Mouse (Mus musculus) liver, embryonic 15.5 days (tissue): ENCODE measurements around the gene Atp7b. TPM values are rescaled to one million over a fixed set of nuclear protein-coding genes. Genes with fewer than 3 reads are reported as not detected.

Experiments
- ATAC-seq: fragments of 200-750 bp; cut with Nextera tagmentation; 2 replicates; pipeline ENCODE4 v1.8.0; 2017; ENCODE audit warnings: moderate number of reproducible peaks, mild to moderate bottlenecking, moderate library complexity; ENCODE audit not compliant: insufficient read depth
- H3K27ac ChIP-seq: fragments of 300-500 bp; sonication (generic); replicated peaks from 2 replicates; pipeline ENCODE4 v1.5.1; 2015; ENCODE audit warnings: mild to moderate bottlenecking, inconsistent platforms
- H3K27me3 ChIP-seq: fragments of 300-500 bp; sonication (generic); 2 replicates; pipeline ENCODE4 v1.6.1; 2015; ENCODE audit warnings: mild to moderate bottlenecking, inconsistent platforms
- H3K36me3 ChIP-seq: fragments of 300-500 bp; sonication (generic); replicated peaks from 2 replicates; pipeline ENCODE4 v1.6.1; 2015; ENCODE audit warnings: moderate library complexity, mild to moderate bottlenecking, inconsistent platforms
- H3K4me1 ChIP-seq: fragments of 300-500 bp; sonication (generic); replicated peaks from 2 replicates; pipeline ENCODE4 v1.6.1; 2015; ENCODE audit warnings: inconsistent platforms
- H3K4me2 ChIP-seq: fragments of 300-500 bp; sonication (generic); 2 replicates; pipeline ENCODE4 v1.6.1; 2015; ENCODE audit warnings: moderate library complexity, mild to moderate bottlenecking, inconsistent platforms
- H3K4me3 ChIP-seq: fragments of 300-500 bp; sonication (generic); replicated peaks from 2 replicates; pipeline ENCODE4 v1.5.1; 2015; ENCODE audit warnings: mild to moderate bottlenecking, inconsistent platforms
- H3K9ac ChIP-seq: fragments of 300-500 bp; sonication (generic); 2 replicates; pipeline ENCODE4 v1.6.1; 2015; ENCODE audit warnings: moderate library complexity, mild to moderate bottlenecking, inconsistent platforms
- H3K9me3 ChIP-seq: fragments of 300-500 bp; sonication (generic); replicated peaks from 2 replicates; pipeline ENCODE4 v1.6.1; 2016; ENCODE audit warnings: inconsistent platforms
- WGBS: fragments of 180-500 bp; shearing (Covaris S2); methylation state at CpG from one replicate; pipeline ENCODE4 v1.1.7; 2015; ENCODE audit warnings: mixed read lengths; ENCODE audit not compliant: insufficient replicate concordance; 5-methylcytosine and 5-hydroxymethylcytosine counted together
- polyA plus RNA-seq: library from polyadenylated mRNA; unstranded; fragments of >200 nt; fragmentation: Nextera tagmentation; extraction: Ambion mirVana; gene quantifications from 2 replicates; pipeline ENCODE4 v1.2.1, GENCODE M21; 2015

Gene Atp7b
- polyA plus RNA-seq, 1 experiment from 2014 or later, result 11.6 TPM

DNA sequence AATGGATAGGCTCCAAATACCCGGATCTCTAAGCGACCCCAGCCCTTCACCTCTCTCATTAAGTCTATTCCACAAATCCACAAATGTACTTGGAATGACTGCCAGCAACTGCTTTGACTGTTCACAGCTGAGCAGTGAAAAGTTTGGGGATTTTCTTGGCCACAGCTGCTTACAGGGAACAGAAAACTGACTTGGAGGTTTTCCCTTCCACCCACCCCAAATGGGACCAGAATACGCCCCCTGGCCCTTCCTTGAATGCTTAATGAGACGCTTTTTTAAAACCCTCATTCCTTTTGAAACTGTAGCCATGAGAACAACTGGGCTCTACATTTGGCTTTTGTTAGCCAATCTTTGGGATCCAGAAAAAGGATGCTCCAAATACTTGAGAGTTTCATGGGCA lies 81.9 kb downstream of the Atp7b start:
- Histone ChIP-seq H3K27ac (no peak overlapping the region), H3K36me3 (no peaks in the 10 kb centered on the region), H3K4me1 (no peaks in the 10 kb centered on the region), H3K4me3 (no peak overlapping the region), H3K4me2 (no peak overlapping the region), H3K9ac (no peak overlapping the region), H3K9me3 (no peaks in the 10 kb centered on the region), H3K27me3 (no peaks in the 10 kb centered on the region)
- no peak for ATAC-seq
- WGBS, result 45% methylated on average over 4 of the region's 4 CpGs

DNA sequence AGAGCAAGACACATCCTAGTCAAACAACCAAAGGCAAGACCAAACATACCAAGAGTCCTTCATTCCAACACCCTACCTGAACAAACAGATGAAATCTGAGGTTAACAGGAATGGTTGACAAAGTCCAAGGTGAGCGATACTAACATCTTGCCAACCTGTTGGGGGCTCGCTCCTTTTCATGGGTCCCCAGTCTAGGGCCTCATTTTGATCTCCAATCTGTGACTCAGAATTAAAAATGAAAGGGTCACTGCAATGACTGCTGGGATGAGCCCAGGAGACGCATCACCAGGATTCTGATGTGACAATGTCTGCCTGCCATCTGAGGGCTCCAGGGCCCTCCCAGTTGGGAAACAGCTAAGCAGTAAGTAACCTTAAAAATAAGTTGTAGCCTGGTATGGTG lies 90.6 kb downstream of the Atp7b start, which contains the start of gene Ccdc70:
Gene Ccdc70 (plus strand): TSS at position 301 of the 400 bp plus-strand sequence.
- H3K4me2 ChIP-seq, result no peak within 1 kb of the TSS
- no peak within 1 kb of the TSS for H3K9ac ChIP-seq
- no peaks in the 10 kb centered on the region for H3K9me3 ChIP-seq
- H3K36me3 ChIP-seq, result no peaks in the 10 kb centered on the region
- H3K4me1 ChIP-seq, result no peaks in the 10 kb centered on the region
- H3K27me3 ChIP-seq, result no peaks in the 10 kb centered on the region
- H3K4me3 ChIP-seq, result no peak within 1 kb of the TSS
- ATAC-seq, result no peak
- 63% methylated on average over 3 of the region's 3 CpGs for WGBS
- H3K27ac ChIP-seq, result no peak within 1 kb of the TSS

DNA sequence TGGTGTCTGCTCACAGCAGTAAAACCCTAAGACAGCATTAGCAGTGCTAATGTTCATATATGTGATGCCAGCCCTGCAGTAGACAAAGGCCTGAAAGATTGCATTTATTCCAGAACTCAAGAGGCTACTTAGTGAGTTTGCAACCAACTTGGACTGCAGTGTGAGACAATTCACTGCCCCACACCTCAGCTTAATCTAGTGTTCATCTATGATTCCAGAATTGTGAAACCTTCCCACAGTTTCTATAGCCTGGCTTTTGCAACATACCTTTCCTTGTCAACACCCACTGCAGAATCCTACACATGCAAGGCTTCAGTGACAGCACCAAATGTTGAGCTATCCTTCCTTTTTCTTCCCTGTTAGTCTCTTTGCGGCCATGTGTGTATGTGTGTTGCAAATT lies 93.5 kb downstream of the Atp7b start:
- no peak overlapping the region for H3K4me2 ChIP-seq
- no peaks in the 10 kb centered on the region for H3K36me3 ChIP-seq
- H3K4me3 ChIP-seq, result no peak overlapping the region
- no peaks in the 10 kb centered on the region for H3K9me3 ChIP-seq
- no peak overlapping the region for H3K9ac ChIP-seq
- H3K27ac ChIP-seq, result no peak overlapping the region
- H3K27me3 ChIP-seq, result no peaks in the 10 kb centered on the region
- 64% methylated on average over 1 of the region's 1 CpGs for WGBS
- ATAC-seq, result no peak
- H3K4me1 ChIP-seq, result no peaks in the 10 kb centered on the region

DNA sequence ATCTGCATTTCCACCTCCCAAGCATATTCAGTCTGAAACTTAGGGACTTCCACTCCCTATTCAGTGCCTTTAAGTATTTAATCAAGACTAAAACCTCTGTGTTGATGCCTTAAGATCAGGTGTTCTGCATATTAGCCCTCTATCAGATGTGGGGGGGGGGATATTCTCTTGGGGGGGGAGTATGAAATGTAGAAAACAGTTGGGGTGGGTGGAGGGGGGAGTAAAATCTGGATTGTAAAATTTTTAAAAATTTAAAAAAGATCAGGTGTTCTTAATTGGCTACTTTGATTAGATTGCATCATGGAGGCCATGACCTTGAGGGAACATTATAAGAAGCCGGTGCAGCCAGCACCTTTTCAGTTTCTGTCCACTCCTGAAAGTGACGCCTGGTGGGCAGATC lies 101.7 kb downstream of the Atp7b start, which contains the start of gene Fam90a1a:
Gene Fam90a1a (plus strand): TSS at position 301 of the 400 bp plus-strand sequence.
- no peak within 1 kb of the TSS for H3K9ac ChIP-seq
- WGBS, result 65% methylated on average over 2 of the region's 2 CpGs
- H3K9me3 ChIP-seq, result no peaks in the 10 kb centered on the region
- H3K27ac ChIP-seq, result no peak within 1 kb of the TSS
- H3K27me3 ChIP-seq, result no peaks in the 10 kb centered on the region
- H3K4me2 ChIP-seq, result no peak within 1 kb of the TSS
- no peak for ATAC-seq
- H3K4me3 ChIP-seq, result no peak within 1 kb of the TSS
- no peaks in the 10 kb centered on the region for H3K4me1 ChIP-seq
- no peaks in the 10 kb centered on the region for H3K36me3 ChIP-seq

DNA sequence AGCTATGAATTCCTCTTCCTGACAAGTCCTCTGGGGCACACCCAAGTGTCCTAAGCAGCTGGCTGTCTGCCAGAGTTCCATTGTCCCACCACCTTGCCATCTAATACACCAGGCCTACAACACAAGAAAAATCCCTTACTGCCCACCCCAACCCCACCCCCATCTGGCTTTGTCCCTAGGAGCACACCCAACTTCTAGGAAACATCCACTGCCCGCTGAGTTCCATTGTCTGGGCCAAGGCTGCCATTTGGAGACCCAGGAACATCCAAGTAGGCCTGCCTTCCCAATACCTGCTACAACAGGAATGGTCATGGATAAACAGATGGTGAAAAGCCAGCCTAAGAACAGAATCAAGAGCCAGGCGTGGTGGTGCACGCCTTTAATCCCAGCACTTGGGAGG lies 103.8 kb downstream of the Atp7b start:
- Histone ChIP-seq H3K4me1 (no peaks in the 10 kb centered on the region), H3K4me3 (no peak overlapping the region), H3K9me3 (no peaks in the 10 kb centered on the region), H3K27me3 (no peaks in the 10 kb centered on the region), H3K36me3 (no peaks in the 10 kb centered on the region), H3K4me2 (no peak overlapping the region), H3K9ac (no peak overlapping the region), H3K27ac (no peak overlapping the region)
- 53% methylated on average over 3 of the region's 3 CpGs for WGBS
- no peak for ATAC-seq

DNA sequence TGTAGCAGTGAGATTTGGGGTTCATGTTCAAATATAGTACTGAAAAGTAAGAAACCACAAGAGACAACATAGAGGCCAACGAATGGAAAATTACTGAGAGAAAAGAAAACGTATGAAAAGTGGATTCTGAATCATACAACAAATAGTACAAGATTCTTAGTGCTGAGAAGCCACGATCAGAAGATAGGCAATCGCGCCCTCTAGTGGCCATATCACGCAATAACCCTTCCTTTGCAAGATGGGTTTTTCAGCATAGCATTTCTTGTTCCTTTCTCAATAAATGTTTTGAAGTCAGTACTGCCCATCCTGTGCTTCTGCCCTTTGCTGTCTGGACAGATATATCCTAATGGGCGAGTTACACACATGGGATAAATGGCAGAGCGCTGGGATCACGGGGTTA lies 104.8 kb downstream of the Atp7b start:
- Histone ChIP-seq H3K4me1 (no peaks in the 10 kb centered on the region), H3K36me3 (no peaks in the 10 kb centered on the region), H3K9me3 (no peaks in the 10 kb centered on the region), H3K4me3 (no peak overlapping the region), H3K27me3 (no peaks in the 10 kb centered on the region), H3K27ac (no peak overlapping the region), H3K9ac (no peak overlapping the region), H3K4me2 (no peak overlapping the region)
- no peak for ATAC-seq
- 5% methylated on average over 9 of the region's 9 CpGs for WGBS

DNA sequence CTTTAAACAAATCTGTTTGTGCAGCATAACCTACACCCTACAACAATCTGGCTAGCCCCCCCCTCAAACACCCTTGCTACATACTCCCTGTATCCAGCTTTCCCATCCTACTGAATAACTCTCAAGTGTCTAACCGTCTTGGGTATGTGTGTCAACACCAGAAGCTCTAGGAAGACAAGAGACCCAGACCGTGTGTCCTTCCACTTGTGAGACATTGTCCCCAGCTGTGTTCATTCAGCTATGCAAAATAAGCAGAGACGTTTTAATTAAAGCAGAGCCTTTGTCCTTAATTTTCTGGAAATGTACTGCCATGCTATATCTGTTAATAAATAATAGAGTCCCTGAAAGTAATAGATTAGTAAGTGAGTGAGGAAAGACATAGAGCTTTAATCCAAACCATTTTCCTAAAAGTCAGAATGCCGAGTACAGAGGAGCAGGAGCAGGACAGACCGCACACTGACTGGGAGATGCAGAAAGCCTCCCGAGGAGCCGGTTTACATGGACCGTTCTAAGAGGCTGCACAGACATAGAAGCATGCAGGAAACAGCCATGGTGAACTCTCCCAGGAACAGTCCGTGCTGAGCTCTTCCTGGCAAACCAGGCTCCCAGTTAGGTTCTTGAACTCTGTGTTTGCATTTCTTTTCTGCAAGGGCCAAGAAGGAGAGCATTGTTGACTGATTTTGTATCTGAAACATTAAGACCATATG lies 112.6 kb downstream of the Atp7b start:
- no peak for ATAC-seq
- Histone ChIP-seq H3K4me1 (no peaks in the 10 kb centered on the region), H3K4me2 (no peak overlapping the region), H3K4me3 (no peak overlapping the region), H3K27ac (no peak overlapping the region), H3K27me3 (no peaks in the 10 kb centered on the region), H3K36me3 (no peaks in the 10 kb centered on the region), H3K9ac (no peak overlapping the region), H3K9me3 (no peaks in the 10 kb centered on the region)
- WGBS, result 60% methylated on average over 9 of the region's 9 CpGs

DNA sequence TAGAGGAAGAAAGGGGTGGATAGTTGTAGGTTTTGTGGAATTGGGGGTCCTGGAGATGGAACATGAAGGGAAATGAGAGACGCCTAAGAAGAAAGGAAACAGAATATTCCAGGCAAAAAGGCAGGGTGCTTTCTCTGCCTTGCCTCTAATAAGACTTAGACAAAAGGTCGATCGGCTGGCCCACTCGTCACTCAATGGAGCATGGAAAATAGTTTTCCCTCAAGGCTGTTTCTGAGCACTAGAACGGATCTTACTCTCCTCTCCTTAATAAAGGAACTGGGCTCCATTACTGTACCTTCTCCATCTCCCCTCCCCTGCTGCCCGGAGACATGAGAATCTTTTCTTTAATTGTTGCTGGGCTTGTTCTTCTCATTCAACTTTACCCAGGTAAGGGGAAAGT lies 113.6 kb downstream of the Atp7b start, which contains the start of gene Defb13:
Gene Defb13 (plus strand): TSS at position 301 of the 400 bp plus-strand sequence.
- Histone ChIP-seq H3K27me3 (no peaks in the 10 kb centered on the region), H3K4me2 (no peak within 1 kb of the TSS), H3K4me3 (no peak within 1 kb of the TSS), H3K9me3 (no peaks in the 10 kb centered on the region), H3K9ac (no peak within 1 kb of the TSS), H3K36me3 (no peaks in the 10 kb centered on the region), H3K27ac (no peak within 1 kb of the TSS), H3K4me1 (no peaks in the 10 kb centered on the region)
- 64% methylated on average over 6 of the region's 6 CpGs for WGBS
- ATAC-seq, result no peak

Other genes with a start within 250 kb of the Atp7b start
- gene Defb50, start 236.8 kb downstream of the Atp7b start, polyA plus RNA-seq, result not detected in 2 replicates
- gene Defb2, start 220.4 kb downstream of the Atp7b start, polyA plus RNA-seq, result not detected in 2 replicates
- not detected in 2 replicates for gene Defb10, start 201.4 kb downstream of the Atp7b start, polyA plus RNA-seq
- gene Defb9, start 174.9 kb downstream of the Atp7b start, polyA plus RNA-seq, result not detected in 2 replicates
- not detected in 2 replicates for gene Defb11, start 153.9 kb downstream of the Atp7b start, polyA plus RNA-seq
- not detected in 2 replicates for gene Defb15, start 127.6 kb downstream of the Atp7b start, polyA plus RNA-seq
- gene Defb35, start 122.0 kb downstream of the Atp7b start, polyA plus RNA-seq, result not detected in 2 replicates
- not detected in 2 replicates for gene Defb13, start 113.5 kb downstream of the Atp7b start, polyA plus RNA-seq
- not detected in 2 replicates for gene Fam90a1a, start 101.6 kb downstream of the Atp7b start, polyA plus RNA-seq
- gene Ccdc70, start 90.5 kb downstream of the Atp7b start, polyA plus RNA-seq, result not detected in 2 replicates
- 9.2 and 9.3 TPM in 2 replicates for gene Alg11, start 416 bp upstream of the Atp7b start, polyA plus RNA-seq
- 0.08 TPM in 2 replicates for gene Nek5, start 64.7 kb upstream of the Atp7b start, polyA plus RNA-seq
- 1.4 and 1.5 TPM in 2 replicates for gene Nek3, start 106.1 kb upstream of the Atp7b start, polyA plus RNA-seq
- gene Ckap2, start 125.5 kb upstream of the Atp7b start, polyA plus RNA-seq, result 20.1 and 21.5 TPM in 2 replicates
- 7.0 and 7.6 TPM in 2 replicates for gene Vps36, start 132.5 kb upstream of the Atp7b start, polyA plus RNA-seq
- gene Thsd1, start 167.0 kb upstream of the Atp7b start, polyA plus RNA-seq, result 1.7 and 1.9 TPM in 2 replicates
- not detected in 2 replicates for gene Tpte, start 223.1 kb upstream of the Atp7b start, polyA plus RNA-seq